Mouse (Mus musculus) cerebellum, adult 2 months (tissue): ENCODE data around the gene Kif4. TPM values are rescaled to one million over a fixed set of nuclear protein-coding genes. Genes with fewer than 3 reads are reported as not detected.

Experiments used
- DNase-seq, 2 experiments: peaks; one replicate each; pipeline ENCODE4 v3.0.0; 2021
- H3K27ac ChIP-seq: fragments of 200-500 bp; 2 replicates; pipeline ENCODE4 v1.5.1; 2012; ENCODE audit warnings: low read length, control low read depth, inconsistent platforms; ENCODE audit not compliant: insufficient read depth
- H3K27me3 ChIP-seq: fragments of 200-500 bp; 2 replicates; pipeline ENCODE4 v1.6.1; 2012; ENCODE audit warnings: inconsistent platforms, mild to moderate bottlenecking, low read length, moderate library complexity; ENCODE audit not compliant: control insufficient read depth, insufficient read depth
- H3K4me1 ChIP-seq: fragments of 200-500 bp; 2 replicates; pipeline ENCODE4 v1.6.1; 2011; ENCODE audit warnings: low read length; ENCODE audit not compliant: control insufficient read depth, insufficient read depth
- H3K4me3 ChIP-seq: fragments of 200-500 bp; replicated peaks from 2 replicates; pipeline ENCODE3; 2011; ENCODE audit warnings: mild to moderate bottlenecking, low read depth, low read length, control low read depth; ENCODE audit not compliant: insufficient read depth
- CTCF ChIP-seq: fragments of 200-500 bp; IDR thresholded peaks from 2 replicates; pipeline ENCODE4 v1.5.1; 2011; ENCODE audit warnings: low read depth, mild to moderate bottlenecking, control low read depth, low read length, moderate library complexity, borderline replicate concordance; ENCODE audit not compliant: insufficient read depth
- POLR2A ChIP-seq: fragments of 200-500 bp; IDR thresholded peaks from 2 replicates; pipeline ENCODE4 v1.6.1; 2011; ENCODE audit warnings: low read length, control low read depth, borderline replicate concordance; ENCODE audit not compliant: insufficient read depth
- WGBS: fragments of 180-500 bp; shearing (Covaris S2); methylation state at CpG from one replicate; pipeline ENCODE4 v1.1.7; 2018; 5-methylcytosine and 5-hydroxymethylcytosine counted together
- polyA plus RNA-seq: library from polyadenylated mRNA; depleted of rRNA; stranded (reverse); fragments of >200 nt; gene quantifications from 2 replicates; pipeline ENCODE4 v1.2.3, GENCODE M21; 2012; rRNA removed

Kif4 gene
- polyA plus RNA-seq: 0.26 and 0.33 TPM in 2 replicates

- H3K4me3 ChIP-seq: peak within 1 kb of the TSS; percentile 88
- no peak for DNase-seq
- 15% methylated on average over 3 of the region's 3 CpGs for WGBS
- no peak for TF ChIP-seq CTCF
- TF ChIP-seq POLR2A: no peak
- H3K27ac ChIP-seq: 0 out of 2 replicates have a peak within 1 kb of the TSS, but pooled peaks have one; percentile 58
- H3K27me3 ChIP-seq: no peaks in the 10 kb centered on the region
- no peaks in the 10 kb centered on the region for H3K4me1 ChIP-seq
These were observed at the start of gene Kif4 for GRCm38 (mm10) chrX:100625546-100625801. Gene Kif4, plus strand, starts transcription at chrX:100625737.

DNA sequence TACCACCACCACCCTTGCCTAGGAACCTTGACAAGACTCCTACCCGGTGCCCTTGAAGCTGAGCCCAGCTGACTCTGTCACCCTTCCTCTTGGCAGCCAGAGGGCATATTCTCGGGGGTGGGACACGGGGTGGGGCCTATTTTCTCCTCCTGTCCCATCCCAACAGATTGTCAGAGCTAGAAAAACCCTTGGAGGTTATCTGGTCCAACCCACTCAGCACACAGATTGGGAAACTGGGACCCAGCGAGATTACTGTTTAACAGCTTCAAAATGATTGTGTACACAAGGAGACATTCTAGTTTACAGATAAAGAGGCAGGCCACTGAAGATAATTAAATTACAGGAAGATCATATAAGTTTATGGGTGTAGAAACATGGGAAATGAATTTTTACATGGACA lies 30.7 kb upstream of the Kif4 start, which contains the start of gene P2ry4:
P2ry4 (minus strand) TSS at position 79 of the 400 bp plus-strand sequence.
- no peak for TF ChIP-seq POLR2A
- TF ChIP-seq CTCF: no peak
- WGBS: 51% methylated on average over 4 of the region's 4 CpGs
- no peak for DNase-seq
- H3K4me3 ChIP-seq: no peak within 1 kb of the TSS
- H3K4me1 ChIP-seq: no peaks in the 10 kb centered on the region
- H3K27me3 ChIP-seq: no peaks in the 10 kb centered on the region
- H3K27ac ChIP-seq: no peak within 1 kb of the TSS

DNA sequence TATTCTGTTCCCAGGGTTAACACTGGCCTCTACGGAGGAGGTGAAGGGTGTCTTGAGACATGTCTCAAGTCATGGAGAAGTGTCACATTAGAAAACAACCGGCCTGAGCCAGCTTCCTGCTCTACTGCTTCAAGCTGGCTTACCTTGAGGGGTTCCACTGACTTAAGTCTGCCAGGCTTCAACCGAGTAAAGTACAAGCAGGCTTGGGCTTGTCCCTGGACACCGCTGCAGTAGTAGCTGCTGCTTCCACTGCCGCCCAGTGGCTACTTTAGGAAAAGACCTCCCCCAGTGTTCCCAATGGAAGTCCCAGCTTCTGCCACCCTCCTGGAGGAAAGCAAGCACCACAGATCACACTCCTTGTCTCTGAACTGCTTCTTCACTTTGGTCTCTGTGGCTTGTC lies 28.1 kb upstream of the Kif4 start:
- Histone ChIP-seq H3K27me3 (no peaks in the 10 kb centered on the region), H3K4me1 (no peaks in the 10 kb centered on the region), H3K27ac (no peak overlapping the region), H3K4me3 (no peak overlapping the region)
- 26% methylated on average over 5 of the region's 5 CpGs for WGBS
- DNase-seq: no peak
- TF ChIP-seq POLR2A: no peak
- peak; percentile 18; the same call in 1 of the 2 replicates for TF ChIP-seq CTCF

GRCm38 (mm10) chrX:100599755-100600154 lies 25.8 kb upstream of the Kif4 start:
- Histone ChIP-seq H3K27ac (no peak overlapping the region), H3K4me1 (no peaks in the 10 kb centered on the region), H3K27me3 (no peaks in the 10 kb centered on the region), H3K4me3 (no peak overlapping the region)
- 66% methylated on average over 4 of the region's 4 CpGs for WGBS
- no peak for DNase-seq
- TF ChIP-seq POLR2A (no peak), CTCF (no peak)

GRCm38 (mm10) chrX:100605314-100605713 lies 20.2 kb upstream of the Kif4 start, which contains the start of gene Arr3:
Gene Arr3, plus strand, starts transcription at chrX:100605497.
- WGBS: 92% methylated on average over 1 of the region's 1 CpGs
- H3K27ac ChIP-seq: no peak within 1 kb of the TSS
- no peak for TF ChIP-seq POLR2A
- TF ChIP-seq CTCF: no peak
- no peaks in the 10 kb centered on the region for H3K27me3 ChIP-seq
- H3K4me1 ChIP-seq: no peaks in the 10 kb centered on the region
- H3K4me3 ChIP-seq: no peak within 1 kb of the TSS
- DNase-seq: no peak

DNA sequence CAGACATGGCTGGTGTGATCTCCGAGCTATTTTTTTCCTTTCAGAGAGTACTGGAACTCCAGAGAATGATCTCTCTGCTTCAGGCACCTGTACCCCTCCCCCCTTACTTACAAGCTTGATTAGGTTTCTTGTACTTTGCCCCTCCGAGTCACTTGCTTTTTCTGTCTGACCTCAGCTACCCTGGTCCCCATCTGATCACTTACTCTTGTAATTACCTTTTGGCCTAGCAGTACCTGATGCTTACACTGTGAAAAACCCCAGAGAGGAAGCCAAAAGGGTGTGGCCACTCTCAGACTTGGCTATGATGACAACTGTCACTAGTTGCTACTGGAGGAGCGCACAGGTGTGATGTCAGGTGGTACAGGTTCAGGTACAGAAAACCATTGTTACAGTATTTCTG lies 7.0 kb upstream of the Kif4 start:
- no peak overlapping the region for H3K27ac ChIP-seq
- H3K4me1 ChIP-seq: 0 out of 2 replicates have a peak, but pooled peaks cover 2% of the 10 kb centered on the region
- WGBS: 69% methylated on average over 3 of the region's 3 CpGs
- no peak overlapping the region for H3K4me3 ChIP-seq
- TF ChIP-seq POLR2A (no peak), CTCF (no peak)
- H3K27me3 ChIP-seq: no peaks in the 10 kb centered on the region
- DNase-seq: no peak

GRCm38 (mm10) chrX:100621366-100621765 lies 4.2 kb upstream of the Kif4 start:
- Histone ChIP-seq H3K27me3 (no peaks in the 10 kb centered on the region), H3K4me1 (0 out of 2 replicates have a peak, but pooled peaks cover 2% of the 10 kb centered on the region), H3K27ac (no peak overlapping the region), H3K4me3 (no peak overlapping the region)
- WGBS: 52% methylated on average over 2 of the region's 2 CpGs
- no peak for DNase-seq
- TF ChIP-seq POLR2A (no peak), CTCF (no peak)

GRCm38 (mm10) chrX:100624242-100624641 lies 1.3 kb upstream of the Kif4 start:
- DNase-seq: no peak
- Histone ChIP-seq H3K27me3 (no peaks in the 10 kb centered on the region), H3K4me1 (no peaks in the 10 kb centered on the region), H3K27ac (no peak overlapping the region), H3K4me3 (no peak overlapping the region)
- TF ChIP-seq POLR2A: no peak
- TF ChIP-seq CTCF: no peak
- 96% methylated on average over 4 of the region's 4 CpGs for WGBS
